Mouse (Mus musculus) thymus, adult 2 months (tissue): ENCODE measurements around the gene Rsrc1.

ENCODE experiments used
- CTCF ChIP-seq: fragments of 200-500 bp; IDR thresholded peaks from 2 replicates; pipeline ENCODE4 v1.5.1; 2012; ENCODE audit warnings: mild to moderate bottlenecking, control low read depth, low read length, moderate library complexity, borderline replicate concordance; ENCODE audit not compliant: control insufficient read depth, poor library complexity, insufficient read depth; ENCODE audit errors: extremely low read depth
- POLR2A ChIP-seq: fragments of 200-500 bp; IDR thresholded peaks from 2 replicates; pipeline ENCODE4 v1.6.1; 2012; ENCODE audit warnings: mild to moderate bottlenecking, low read length, control low read depth, moderate library complexity; ENCODE audit not compliant: control insufficient read depth, poor library complexity, insufficient read depth; ENCODE audit errors: extremely low read depth

DNA sequence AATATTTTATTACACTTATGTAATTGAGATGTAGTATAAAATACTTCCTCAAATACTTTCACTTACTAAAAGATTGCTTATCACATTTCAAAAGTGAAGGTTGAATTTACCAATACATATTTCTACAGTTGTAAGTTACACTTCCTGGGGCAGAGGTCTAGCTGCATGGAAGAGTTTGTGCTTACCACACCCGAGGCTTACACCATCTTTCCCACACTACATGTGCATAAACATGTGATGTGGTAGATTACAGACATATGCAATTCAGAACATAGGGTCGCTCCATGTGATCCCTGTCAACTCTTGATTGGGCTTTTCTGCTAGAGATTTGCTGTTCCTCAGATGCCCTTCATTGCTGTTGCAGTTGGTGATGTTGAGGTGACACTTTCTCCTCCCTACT is 163.8 kb downstream of the Rsrc1 start:
- TF ChIP-seq POLR2A (no peak), CTCF (no peak)
